Mouse (Mus musculus) cerebellum, adult 2 months (tissue): ENCODE data around the gene P4htm. TPM values are rescaled to one million over a fixed set of nuclear protein-coding genes. Genes with fewer than 3 reads are reported as not detected.

Experiments
- DNase-seq, 2 experiments: peaks; one replicate each; pipeline ENCODE4 v3.0.0; 2021
- H3K27ac ChIP-seq: fragments of 200-500 bp; 2 replicates; pipeline ENCODE4 v1.5.1; 2012; ENCODE audit warnings: low read length, control low read depth, inconsistent platforms; ENCODE audit not compliant: insufficient read depth
- H3K27me3 ChIP-seq: fragments of 200-500 bp; 2 replicates; pipeline ENCODE4 v1.6.1; 2012; ENCODE audit warnings: inconsistent platforms, mild to moderate bottlenecking, low read length, moderate library complexity; ENCODE audit not compliant: control insufficient read depth, insufficient read depth
- H3K4me1 ChIP-seq: fragments of 200-500 bp; 2 replicates; pipeline ENCODE4 v1.6.1; 2011; ENCODE audit warnings: low read length; ENCODE audit not compliant: control insufficient read depth, insufficient read depth
- H3K4me3 ChIP-seq: fragments of 200-500 bp; replicated peaks from 2 replicates; pipeline ENCODE3; 2011; ENCODE audit warnings: mild to moderate bottlenecking, low read depth, low read length, control low read depth; ENCODE audit not compliant: insufficient read depth
- CTCF ChIP-seq: fragments of 200-500 bp; IDR thresholded peaks from 2 replicates; pipeline ENCODE4 v1.5.1; 2011; ENCODE audit warnings: low read depth, mild to moderate bottlenecking, control low read depth, low read length, moderate library complexity, borderline replicate concordance; ENCODE audit not compliant: insufficient read depth
- POLR2A ChIP-seq: fragments of 200-500 bp; IDR thresholded peaks from 2 replicates; pipeline ENCODE4 v1.6.1; 2011; ENCODE audit warnings: low read length, control low read depth, borderline replicate concordance; ENCODE audit not compliant: insufficient read depth
- WGBS: fragments of 180-500 bp; shearing (Covaris S2); methylation state at CpG from one replicate; pipeline ENCODE4 v1.1.7; 2018; 5-methylcytosine and 5-hydroxymethylcytosine counted together
- polyA plus RNA-seq: library from polyadenylated mRNA; depleted of rRNA; stranded (reverse); fragments of >200 nt; gene quantifications from 2 replicates; pipeline ENCODE4 v1.2.3, GENCODE M21; 2012; rRNA removed

Gene P4htm
- polyA plus RNA-seq, 1 experiment: 105 TPM

- TF ChIP-seq POLR2A (no peak), CTCF (no peak)
These were observed 38.3 kb downstream of the P4htm start for GRCm38 (mm10) chr9:108559169-108559568.

DNA sequence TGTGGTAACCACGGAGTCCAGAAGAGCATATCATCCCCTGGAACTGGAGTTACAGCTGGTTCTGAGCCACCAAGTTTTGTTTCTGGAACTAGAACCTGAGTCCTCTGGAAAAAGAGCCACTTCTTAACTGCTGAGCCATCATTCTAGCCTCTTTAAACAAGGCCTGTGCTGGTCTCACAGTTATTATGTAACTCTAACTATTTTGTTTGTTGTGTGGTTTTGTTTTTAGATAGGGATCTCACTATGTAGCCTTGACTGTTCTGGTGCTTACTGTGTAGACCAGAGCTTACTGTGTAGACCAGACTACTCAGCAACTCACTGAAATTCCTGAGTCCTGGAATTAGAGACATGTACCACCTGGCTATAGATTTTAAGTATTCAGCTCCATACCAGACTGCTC, 50.6 kb downstream of the P4htm start:
- no peak overlapping the region for H3K27ac ChIP-seq
- no peaks in the 10 kb centered on the region for H3K4me1 ChIP-seq
- no peaks in the 10 kb centered on the region for H3K27me3 ChIP-seq
- 81% methylated on average over 1 of the region's 1 CpGs for WGBS
- DNase-seq: no peak
- H3K4me3 ChIP-seq: no peak overlapping the region
- no peak for TF ChIP-seq CTCF
- TF ChIP-seq POLR2A: no peak

More at GRCm38 (mm10) chr9:108559169-108559568, 38.3 kb downstream of the P4htm start:
- no peak for DNase-seq
- no peak overlapping the region for H3K4me3 ChIP-seq
- H3K27me3 ChIP-seq: no peaks in the 10 kb centered on the region
- 72% methylated on average over 4 of the region's 4 CpGs for whole genome bisulfite sequencing
- H3K4me1 ChIP-seq: peaks cover 2% of the 10 kb centered on the region; the same call in 1 of the 2 replicates
- H3K27ac ChIP-seq: no peak overlapping the region

DNA sequence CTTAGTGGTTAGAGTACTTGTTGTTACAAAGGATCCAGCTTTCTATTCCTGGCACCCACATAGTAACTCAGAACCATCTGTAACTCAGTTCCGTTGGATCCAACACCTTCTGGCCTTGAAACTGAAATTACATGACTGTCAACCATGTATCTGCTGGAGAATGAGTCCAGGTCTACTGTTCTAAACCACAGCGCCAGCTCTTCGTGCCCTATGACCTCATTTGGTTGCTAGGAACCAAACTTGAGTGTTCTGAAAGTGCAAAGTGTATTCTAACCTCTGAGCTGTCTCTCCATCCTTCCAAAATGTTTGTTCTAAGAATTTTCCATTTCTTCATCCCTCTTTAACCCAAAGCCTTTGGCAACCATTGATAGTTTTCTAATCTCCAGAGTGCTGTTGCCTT, 51.5 kb downstream of the P4htm start:
- Histone ChIP-seq H3K27me3 (no peaks in the 10 kb centered on the region), H3K27ac (no peak overlapping the region), H3K4me1 (no peaks in the 10 kb centered on the region), H3K4me3 (no peak overlapping the region)
- TF ChIP-seq POLR2A: no peak
- no peak for TF ChIP-seq CTCF
- no peak for DNase-seq
- 69% methylated on average over 3 of the region's 3 CpGs for WGBS

DNA sequence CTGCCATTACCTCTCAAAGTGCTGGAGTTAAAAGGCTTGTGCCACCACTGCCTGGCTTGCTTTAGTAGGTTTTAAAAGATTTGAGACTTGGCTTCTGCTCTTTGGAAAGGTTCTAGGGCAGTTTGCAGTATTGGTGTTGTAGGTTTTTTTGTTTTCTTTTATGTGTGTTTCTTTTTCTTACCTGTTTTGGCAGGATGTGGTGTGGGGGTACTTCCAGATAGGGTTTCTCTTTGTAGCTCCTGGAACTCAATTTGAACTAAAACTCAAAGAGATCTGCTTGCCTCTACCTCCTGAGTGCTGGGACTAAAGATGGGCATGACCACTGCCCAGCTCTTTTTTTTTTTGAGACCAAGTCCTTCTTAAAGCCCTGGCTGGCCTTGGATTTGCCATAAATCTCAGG, 56.6 kb downstream of the P4htm start:
- Histone ChIP-seq H3K4me3 (no peak overlapping the region), H3K4me1 (no peaks in the 10 kb centered on the region), H3K27ac (no peak overlapping the region), H3K27me3 (no peaks in the 10 kb centered on the region)
- TF ChIP-seq POLR2A: no peak
- no peak for TF ChIP-seq CTCF
- DNase-seq: no peak

- 96% methylated on average over 1 of the region's 1 CpGs for WGBS
- TF ChIP-seq CTCF: no peak
- no peak for TF ChIP-seq POLR2A
- no peak for DNase-seq
- H3K4me3 ChIP-seq: no peak overlapping the region
- no peaks in the 10 kb centered on the region for H3K27me3 ChIP-seq
- no peak overlapping the region for H3K27ac ChIP-seq
- H3K4me1 ChIP-seq: no peaks in the 10 kb centered on the region; the same call in 1 of the 2 replicates
These were observed 66.0 kb downstream of the P4htm start for GRCm38 (mm10) chr9:108531496-108531895.

GRCm38 (mm10) chr9:108530954-108531353, 66.5 kb downstream of the P4htm start:
- TF ChIP-seq CTCF (no peak), POLR2A (no peak)
- Histone ChIP-seq H3K27ac (no peak overlapping the region), H3K4me3 (no peak overlapping the region), H3K27me3 (no peaks in the 10 kb centered on the region), H3K4me1 (no peaks in the 10 kb centered on the region; the same call in 1 of the 2 replicates)
- no peak for DNase-seq
- WGBS: 79% methylated on average over 1 of the region's 1 CpGs

Other genes with a start within 250 kb of the P4htm start
- gene Usp4, start 249.8 kb downstream of the P4htm start, polyA plus RNA-seq: 97.5 and 104 TPM in 2 replicates
- 1.3 and 1.7 TPM in 2 replicates for gene 1700102P08Rik, start 204.9 kb downstream of the P4htm start, polyA plus RNA-seq
- 0.13 and 0.17 TPM in 2 replicates for gene Ccdc36, start 169.2 kb downstream of the P4htm start, polyA plus RNA-seq
- not detected in 2 replicates for gene BC048562, start 161.2 kb downstream of the P4htm start, polyA plus RNA-seq
- 23.4 and 27.6 TPM in 2 replicates for gene Ccdc71, start 137.1 kb downstream of the P4htm start, polyA plus RNA-seq
- 36.2 and 47.1 TPM in 2 replicates for gene Klhdc8b, start 136.1 kb downstream of the P4htm start, polyA plus RNA-seq
- 31.0 and 34.2 TPM in 2 replicates for gene Lamb2, start 117.9 kb downstream of the P4htm start, polyA plus RNA-seq
- gene Usp19, start 107.1 kb downstream of the P4htm start, polyA plus RNA-seq: 192 and 212 TPM in 2 replicates
- 99.4 and 107 TPM in 2 replicates for gene Qars, start 90.0 kb downstream of the P4htm start, polyA plus RNA-seq
- 117 and 124 TPM in 2 replicates for gene Qrich1, start 80.9 kb downstream of the P4htm start, polyA plus RNA-seq
- gene Impdh2, start 37.4 kb downstream of the P4htm start, polyA plus RNA-seq: 70.6 and 76.9 TPM in 2 replicates
- gene Ndufaf3, start 30.2 kb downstream of the P4htm start, polyA plus RNA-seq: 63.0 and 69.3 TPM in 2 replicates
- gene Dalrd3, start 27.8 kb downstream of the P4htm start, polyA plus RNA-seq: 215 and 239 TPM in 2 replicates
- 97.4 and 107 TPM in 2 replicates for gene Wdr6, start 18.9 kb downstream of the P4htm start, polyA plus RNA-seq
- 53.7 and 54.2 TPM in 2 replicates for gene Arih2, start 51.7 kb upstream of the P4htm start, polyA plus RNA-seq
- gene Slc25a20, start 64.4 kb upstream of the P4htm start, polyA plus RNA-seq: 18.2 and 19.1 TPM in 2 replicates
- 24.6 and 26.6 TPM in 2 replicates for gene Prkar2a, start 91.6 kb upstream of the P4htm start, polyA plus RNA-seq
- gene Ip6k2, start 186.1 kb upstream of the P4htm start, polyA plus RNA-seq: 162 and 168 TPM in 2 replicates
- 73.9 and 76.9 TPM in 2 replicates for gene Nckipsd, start 210.7 kb upstream of the P4htm start, polyA plus RNA-seq
- gene Celsr3, start 228.7 kb upstream of the P4htm start, polyA plus RNA-seq: 77.1 and 88.3 TPM in 2 replicates